Mouse (Mus musculus): ENCODE data around the gene Ptpra. TPM values are rescaled to one million over a fixed set of nuclear protein-coding genes. Genes with fewer than 3 reads are reported as not detected.
A peak's percentile ranks its signal among the peaks of the same experiment; 100 is the strongest.

Ptpra gene
- polyA plus RNA-seq, 1 experiment from 2014 or later: 96.8 TPM

DNA sequence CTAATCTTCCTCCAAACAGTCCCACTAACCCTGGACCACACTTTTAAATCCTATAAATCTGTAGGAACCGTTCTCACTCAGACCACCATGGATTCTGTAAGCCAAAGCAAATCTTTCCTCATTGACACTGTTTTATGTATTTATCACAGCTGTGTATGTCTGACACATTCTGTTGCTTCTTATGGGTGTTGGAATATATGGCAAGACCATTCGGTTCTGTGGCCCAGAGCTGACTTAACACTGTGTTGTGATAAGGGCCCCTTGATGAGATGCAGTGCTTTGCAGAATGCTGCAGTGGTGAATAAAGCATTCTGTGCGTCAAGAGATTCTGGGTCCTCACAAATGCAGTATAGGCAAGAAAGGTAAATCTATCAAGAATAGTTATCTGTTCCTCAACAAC, 17.9 kb upstream of the Ptpra start:
- ATAC-seq (replicated peaks; ENCODE audit: insufficient number of reproducible peaks, low FRiP score, low TSS enrichment, low read depth): no peak
- no peak overlapping the region for H3K9ac ChIP-seq (replicated peaks; ENCODE audit: low read length)
- no peaks in the 10 kb centered on the region for H3K27me3 ChIP-seq (ENCODE audit: control insufficient read depth, insufficient read depth, low read length)
- no peaks in the 10 kb centered on the region for H3K9me3 ChIP-seq (replicated peaks; ENCODE audit: control insufficient read depth, low read length)
- H3K4me3 ChIP-seq (ENCODE audit: low read depth, low read length): no peak overlapping the region
- 90% methylated on average over 3 of the region's 3 CpGs for WGBS
- no peaks in the 10 kb centered on the region for H3K4me1 ChIP-seq (ENCODE audit: control insufficient read depth, insufficient read depth, low read length)
- H3K27ac ChIP-seq (replicated peaks; ENCODE audit: low read depth, low read length): no peak overlapping the region
- no peaks in the 10 kb centered on the region; the same call in 1 of the 2 replicates for H3K36me3 ChIP-seq (replicated peaks; ENCODE audit: control insufficient read depth, insufficient read depth, low read depth, low read length)
- no peak overlapping the region for H3K4me2 ChIP-seq (ENCODE audit: low read depth, low read length)
- no peak for DNase-seq (ENCODE audit: low spot score)

DNA sequence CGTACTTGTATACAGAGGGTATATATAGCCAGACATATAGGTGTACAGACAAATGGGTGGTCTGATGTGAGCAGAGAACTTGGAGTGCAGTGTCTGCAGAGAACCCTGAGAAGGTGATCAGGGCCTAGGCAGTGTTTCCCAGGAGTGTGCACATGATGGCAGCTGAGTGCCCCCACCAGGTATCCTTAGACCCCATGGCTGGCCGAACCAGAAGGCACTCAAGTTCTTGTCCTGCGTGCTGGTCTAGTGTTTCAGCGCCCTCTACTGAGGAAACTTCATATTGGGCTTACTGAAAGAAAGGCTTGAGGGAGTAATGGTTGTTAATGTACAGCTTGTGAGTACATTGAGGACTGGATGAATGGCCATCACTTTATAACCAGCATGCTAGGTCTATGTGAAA, 16.9 kb upstream of the Ptpra start:
- WGBS: 26% methylated on average over 4 of the region's 4 CpGs
- H3K9ac ChIP-seq (replicated peaks; ENCODE audit: low read length): no peak overlapping the region
- no peak for ATAC-seq (replicated peaks; ENCODE audit: insufficient number of reproducible peaks, low FRiP score, low TSS enrichment, low read depth)
- H3K36me3 ChIP-seq (replicated peaks; ENCODE audit: control insufficient read depth, insufficient read depth, low read depth, low read length): no peaks in the 10 kb centered on the region; the same call in 1 of the 2 replicates
- no peak overlapping the region for H3K4me3 ChIP-seq (ENCODE audit: low read depth, low read length)
- no peaks in the 10 kb centered on the region for H3K9me3 ChIP-seq (replicated peaks; ENCODE audit: control insufficient read depth, low read length)
- no peak overlapping the region for H3K4me2 ChIP-seq (ENCODE audit: low read depth, low read length)
- H3K4me1 ChIP-seq (ENCODE audit: control insufficient read depth, insufficient read depth, low read length): no peaks in the 10 kb centered on the region
- H3K27me3 ChIP-seq (ENCODE audit: control insufficient read depth, insufficient read depth, low read length): no peaks in the 10 kb centered on the region
- no peak overlapping the region for H3K27ac ChIP-seq (replicated peaks; ENCODE audit: low read depth, low read length)
- peak; percentile 79 for DNase-seq (ENCODE audit: low spot score)

DNA sequence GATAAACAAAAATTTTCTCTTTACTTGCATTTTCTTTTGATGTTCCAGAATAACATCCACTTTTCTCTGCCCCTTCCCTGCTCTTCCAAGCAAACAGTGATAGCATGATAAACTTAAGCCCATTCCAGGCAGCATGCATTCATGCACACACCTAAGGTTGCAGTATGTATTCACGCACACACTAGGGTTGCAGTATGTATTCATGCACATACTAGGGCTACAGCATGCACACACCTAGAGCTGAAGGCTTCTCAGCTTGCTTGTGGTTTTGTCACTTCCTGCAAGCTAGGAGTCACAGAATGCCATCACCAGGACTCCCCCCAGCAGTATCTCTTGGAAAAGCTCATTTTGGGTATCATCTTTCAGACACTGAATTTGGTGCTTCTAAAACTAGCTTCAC, 13.3 kb upstream of the Ptpra start:
- no peaks in the 10 kb centered on the region for H3K27me3 ChIP-seq (ENCODE audit: control insufficient read depth, insufficient read depth, low read length)
- no peaks in the 10 kb centered on the region for H3K4me1 ChIP-seq (ENCODE audit: control insufficient read depth, insufficient read depth, low read length)
- no peak overlapping the region for H3K9ac ChIP-seq (replicated peaks; ENCODE audit: low read length)
- ATAC-seq (replicated peaks; ENCODE audit: insufficient number of reproducible peaks, low FRiP score, low TSS enrichment, low read depth) (no peak), DNase-seq (ENCODE audit: low spot score) (no peak)
- H3K36me3 ChIP-seq (replicated peaks; ENCODE audit: control insufficient read depth, insufficient read depth, low read depth, low read length): peaks cover 8% of the 10 kb centered on the region
- WGBS: 96% methylated on average over 1 of the region's 1 CpGs
- no peak overlapping the region for H3K27ac ChIP-seq (replicated peaks; ENCODE audit: low read depth, low read length)
- no peaks in the 10 kb centered on the region for H3K9me3 ChIP-seq (replicated peaks; ENCODE audit: control insufficient read depth, low read length)
- H3K4me3 ChIP-seq (ENCODE audit: low read depth, low read length): no peak overlapping the region
- H3K4me2 ChIP-seq (ENCODE audit: low read depth, low read length): no peak overlapping the region

DNA sequence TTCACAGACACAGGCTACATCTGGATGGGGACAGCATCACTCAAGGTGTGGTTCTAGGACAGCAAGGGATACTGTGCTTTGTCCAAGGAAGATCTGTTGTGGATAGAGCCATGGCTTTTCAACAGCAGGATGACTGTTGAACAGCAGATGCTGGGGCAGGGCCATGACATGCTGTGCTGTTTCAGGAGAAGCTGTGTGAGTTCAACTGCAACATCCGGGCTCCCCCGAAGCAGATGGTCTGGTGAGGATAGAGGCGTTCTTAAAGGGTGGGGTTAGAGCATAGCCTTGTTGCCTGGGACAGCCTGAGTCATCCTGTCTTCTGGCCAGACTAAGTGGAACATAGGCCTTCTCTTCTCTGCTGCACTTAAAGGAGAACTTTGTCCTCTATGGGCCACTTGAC, 11.2 kb upstream of the Ptpra start:
- Histone ChIP-seq H3K36me3 (replicated peaks; ENCODE audit: control insufficient read depth, insufficient read depth, low read depth, low read length) (peaks cover 14% of the 10 kb centered on the region), H3K9me3 (replicated peaks; ENCODE audit: control insufficient read depth, low read length) (no peaks in the 10 kb centered on the region)
- WGBS: 86% methylated on average over 3 of the region's 3 CpGs

GRCm38 (mm10) chr2:130439840-130440480, 10.1 kb upstream of the Ptpra start:
- WGBS: 88% methylated on average over 4 of the region's 4 CpGs

More for the DNA sequence above, 11.2 kb upstream of the Ptpra start:
- Histone ChIP-seq H3K4me1 (ENCODE audit: control insufficient read depth, insufficient read depth, low read length) (no peaks in the 10 kb centered on the region), H3K27ac (replicated peaks; ENCODE audit: low read depth, low read length) (no peak overlapping the region), H3K27me3 (ENCODE audit: control insufficient read depth, insufficient read depth, low read length) (no peaks in the 10 kb centered on the region), H3K4me3 (ENCODE audit: low read depth, low read length) (no peak overlapping the region), H3K4me2 (ENCODE audit: low read depth, low read length) (no peak overlapping the region), H3K9ac (replicated peaks; ENCODE audit: low read length) (no peak overlapping the region)
- ATAC-seq (replicated peaks; ENCODE audit: insufficient number of reproducible peaks, low FRiP score, low TSS enrichment, low read depth) (no peak), DNase-seq (ENCODE audit: low spot score) (no peak)

DNA sequence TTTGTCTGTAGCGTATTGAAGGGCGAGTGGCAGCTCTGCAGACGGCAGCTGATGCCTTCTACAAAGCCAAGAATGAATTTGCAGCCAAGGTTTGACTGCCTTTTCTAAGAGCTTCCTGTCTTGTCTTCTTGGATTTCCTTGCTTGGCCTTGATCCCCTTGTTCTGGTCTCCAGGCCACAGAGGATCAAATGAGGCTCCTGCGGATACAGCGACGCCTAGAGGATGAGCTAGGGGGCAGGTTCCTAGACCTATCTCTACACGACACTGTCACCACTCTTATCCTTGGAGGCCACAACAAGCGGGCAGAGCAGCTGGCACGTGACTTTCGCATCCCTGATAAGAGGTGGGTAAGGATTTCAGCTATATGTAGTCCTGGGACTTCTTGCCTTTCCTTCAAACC, 7.9 kb upstream of the Ptpra start:
- WGBS: 85% methylated on average over 10 of the region's 10 CpGs
- H3K36me3 ChIP-seq (replicated peaks; ENCODE audit: control insufficient read depth, insufficient read depth, low read depth, low read length): peaks cover 17% of the 10 kb centered on the region
- no peak for DNase-seq (ENCODE audit: low spot score)
- H3K9me3 ChIP-seq (replicated peaks; ENCODE audit: control insufficient read depth, low read length): no peaks in the 10 kb centered on the region
- no peak overlapping the region for H3K27ac ChIP-seq (replicated peaks; ENCODE audit: low read depth, low read length)
- no peak for ATAC-seq (replicated peaks; ENCODE audit: insufficient number of reproducible peaks, low FRiP score, low TSS enrichment, low read depth)
- no peaks in the 10 kb centered on the region for H3K4me1 ChIP-seq (ENCODE audit: control insufficient read depth, insufficient read depth, low read length)
- H3K9ac ChIP-seq (replicated peaks; ENCODE audit: low read length): no peak overlapping the region
- no peak overlapping the region for H3K4me2 ChIP-seq (ENCODE audit: low read depth, low read length)
- no peak overlapping the region for H3K4me3 ChIP-seq (ENCODE audit: low read depth, low read length)
- no peaks in the 10 kb centered on the region for H3K27me3 ChIP-seq (ENCODE audit: control insufficient read depth, insufficient read depth, low read length)

More at GRCm38 (mm10) chr2:130439840-130440480, 10.1 kb upstream of the Ptpra start:
- Histone ChIP-seq H3K36me3 (replicated peaks; ENCODE audit: control insufficient read depth, insufficient read depth, low read depth, low read length) (peaks cover 17% of the 10 kb centered on the region), H3K4me2 (ENCODE audit: low read depth, low read length) (no peak overlapping the region), H3K9ac (replicated peaks; ENCODE audit: low read length) (no peak overlapping the region), H3K27ac (replicated peaks; ENCODE audit: low read depth, low read length) (no peak overlapping the region), H3K27me3 (ENCODE audit: control insufficient read depth, insufficient read depth, low read length) (no peaks in the 10 kb centered on the region), H3K4me1 (ENCODE audit: control insufficient read depth, insufficient read depth, low read length) (no peaks in the 10 kb centered on the region), H3K9me3 (replicated peaks; ENCODE audit: control insufficient read depth, low read length) (no peaks in the 10 kb centered on the region), H3K4me3 (ENCODE audit: low read depth, low read length) (no peak overlapping the region)
- ATAC-seq (replicated peaks; ENCODE audit: insufficient number of reproducible peaks, low FRiP score, low TSS enrichment, low read depth) (no peak), DNase-seq (ENCODE audit: low spot score) (no peak)

DNA sequence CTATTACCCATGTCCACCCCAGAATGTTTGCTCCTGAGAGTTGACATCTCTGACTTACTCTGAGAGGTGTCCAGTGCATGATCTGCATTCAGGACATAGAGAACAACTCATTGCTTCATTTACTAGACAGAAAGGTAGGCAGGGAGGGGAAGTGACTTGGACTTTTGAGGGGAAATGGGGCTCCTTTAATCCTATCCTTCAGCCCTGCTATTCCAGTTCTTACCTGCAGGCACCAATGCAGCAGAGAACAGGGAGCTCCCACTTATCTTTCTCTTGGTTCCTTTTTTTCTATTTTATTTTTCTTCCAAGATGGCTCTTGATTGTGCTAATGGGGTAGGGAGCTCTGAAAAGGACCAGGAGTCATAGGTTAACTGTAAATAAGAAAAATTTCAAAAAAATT, 1.6 kb upstream of the Ptpra start:
- no peak overlapping the region for H3K9ac ChIP-seq (replicated peaks; ENCODE audit: low read length)
- H3K9me3 ChIP-seq (replicated peaks; ENCODE audit: control insufficient read depth, low read length): no peaks in the 10 kb centered on the region
- no peak overlapping the region for H3K4me2 ChIP-seq (ENCODE audit: low read depth, low read length)
- no peaks in the 10 kb centered on the region for H3K4me1 ChIP-seq (ENCODE audit: control insufficient read depth, insufficient read depth, low read length)
- no peaks in the 10 kb centered on the region for H3K27me3 ChIP-seq (ENCODE audit: control insufficient read depth, insufficient read depth, low read length)
- H3K4me3 ChIP-seq (ENCODE audit: low read depth, low read length): no peak overlapping the region
- ATAC-seq (replicated peaks; ENCODE audit: insufficient number of reproducible peaks, low FRiP score, low TSS enrichment, low read depth) (no peak), DNase-seq (ENCODE audit: low spot score) (no peak)
- no peak overlapping the region for H3K27ac ChIP-seq (replicated peaks; ENCODE audit: low read depth, low read length)
- peaks cover 3% of the 10 kb centered on the region; the same call in 1 of the 2 replicates for H3K36me3 ChIP-seq (replicated peaks; ENCODE audit: control insufficient read depth, insufficient read depth, low read depth, low read length)

- WGBS: 9% methylated on average over 17 of the region's 17 CpGs
- Histone ChIP-seq H3K4me1 (ENCODE audit: control insufficient read depth, insufficient read depth, low read length) (no peaks in the 10 kb centered on the region), H3K4me3 (ENCODE audit: low read depth, low read length) (peak overlapping the region; percentile 92), H3K27ac (replicated peaks; ENCODE audit: low read depth, low read length) (no peak overlapping the region), H3K9ac (replicated peaks; ENCODE audit: low read length) (peak overlapping the region; percentile 83), H3K36me3 (replicated peaks; ENCODE audit: control insufficient read depth, insufficient read depth, low read depth, low read length) (peaks cover 2% of the 10 kb centered on the region; the same call in 1 of the 2 replicates), H3K4me2 (ENCODE audit: low read depth, low read length) (peak overlapping the region; percentile 86), H3K9me3 (replicated peaks; ENCODE audit: control insufficient read depth, low read length) (no peaks in the 10 kb centered on the region), H3K27me3 (ENCODE audit: control insufficient read depth, insufficient read depth, low read length) (no peaks in the 10 kb centered on the region)
- peak; percentile 36 for DNase-seq (ENCODE audit: low spot score)
- ATAC-seq (replicated peaks; ENCODE audit: insufficient number of reproducible peaks, low FRiP score, low TSS enrichment, low read depth): peak; percentile 35; the same call in 1 of the 2 replicates
These were observed 871 bp upstream of the Ptpra start for GRCm38 (mm10) chr2:130449021-130449793.

Data from embryonic facial prominence, embryonic 11.5 days (tissue).